Mouse (Mus musculus) embryonic facial prominence, embryonic 15.5 days (tissue): ENCODE data around the gene Cdon. TPM values are rescaled to one million over a fixed set of nuclear protein-coding genes. Genes with fewer than 3 reads are reported as not detected.
A peak's percentile ranks its signal among the peaks of the same experiment; 100 is the strongest.

Source experiments
- ATAC-seq: fragments of 200-750 bp; cut with Nextera tagmentation; 2 replicates; pipeline ENCODE4 v1.8.0; 2017; ENCODE audit warnings: low read depth, moderate TSS enrichment; ENCODE audit not compliant: insufficient number of reproducible peaks, low FRiP score, low TSS enrichment
- H3K27ac ChIP-seq: fragments of 300-500 bp; sonication (generic); replicated peaks from 2 replicates; pipeline ENCODE4 v1.5.1; 2015; ENCODE audit warnings: mild to moderate bottlenecking, inconsistent platforms
- H3K27me3 ChIP-seq: fragments of 300-500 bp; sonication (generic); 2 replicates; pipeline ENCODE4 v1.6.1; 2015; ENCODE audit warnings: inconsistent platforms
- H3K36me3 ChIP-seq: fragments of 300-500 bp; sonication (generic); 2 replicates; pipeline ENCODE4 v1.6.1; 2015; ENCODE audit warnings: mild to moderate bottlenecking, inconsistent platforms
- H3K4me1 ChIP-seq: fragments of 300-500 bp; sonication (generic); 2 replicates; pipeline ENCODE4 v1.6.1; 2015; ENCODE audit warnings: inconsistent platforms
- H3K4me2 ChIP-seq: fragments of 300-500 bp; sonication (generic); replicated peaks from 2 replicates; pipeline ENCODE4 v1.6.1; 2015; ENCODE audit warnings: mild to moderate bottlenecking, inconsistent platforms
- H3K4me3 ChIP-seq: fragments of 300-500 bp; sonication (generic); replicated peaks from 2 replicates; pipeline ENCODE4 v1.5.1; 2015; ENCODE audit warnings: mild to moderate bottlenecking, inconsistent platforms
- H3K9ac ChIP-seq: fragments of 300-500 bp; sonication (generic); 2 replicates; pipeline ENCODE4 v1.6.1; 2015; ENCODE audit warnings: inconsistent platforms
- H3K9me3 ChIP-seq: fragments of 300-500 bp; sonication (generic); replicated peaks from 2 replicates; pipeline ENCODE4 v1.6.1; 2016; ENCODE audit warnings: inconsistent platforms
- WGBS: fragments of 180-500 bp; shearing (Covaris S2); methylation state at CpG from one replicate; pipeline ENCODE4 v1.1.7; 2015; 5-methylcytosine and 5-hydroxymethylcytosine counted together
- polyA plus RNA-seq: library from polyadenylated mRNA; unstranded; fragments of >200 nt; fragmentation: Nextera tagmentation; extraction: Ambion mirVana; gene quantifications from 2 replicates; pipeline ENCODE4 v1.2.1, GENCODE M21; 2015

Gene Cdon
- polyA plus RNA-seq, 1 experiment from 2014 or later, result 15.3 TPM

DNA sequence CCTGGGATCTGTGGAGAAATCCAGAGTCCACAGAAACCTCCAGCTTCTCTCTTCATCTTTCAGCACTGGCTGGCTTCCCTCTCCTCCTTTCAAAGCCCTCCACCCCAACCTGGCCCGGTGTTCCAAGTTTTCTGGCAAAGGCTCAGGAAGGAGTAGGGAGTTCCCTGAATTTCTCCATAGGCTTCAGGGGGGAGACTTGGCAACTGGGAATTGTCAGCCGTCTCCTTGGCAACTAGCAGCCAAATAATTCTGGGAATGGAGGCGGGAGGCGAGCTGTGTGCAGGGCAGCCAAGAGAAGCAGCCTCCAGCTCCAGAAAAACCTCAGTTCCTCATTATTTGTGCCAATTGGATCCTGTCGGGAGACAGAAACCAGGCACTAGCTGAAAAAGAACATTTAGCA, 102.6 kb downstream of the Cdon start:
- Histone ChIP-seq H3K9me3 (no peaks in the 10 kb centered on the region), H3K27ac (peak overlapping the region; percentile 86), H3K27me3 (no peaks in the 10 kb centered on the region), H3K4me1 (peaks cover 20% of the 10 kb centered on the region), H3K4me2 (no peak overlapping the region), H3K36me3 (no peaks in the 10 kb centered on the region), H3K4me3 (no peak overlapping the region), H3K9ac (no peak overlapping the region)
- peak; percentile 86 for ATAC-seq
- 25% methylated on average over 5 of the region's 5 CpGs for WGBS

DNA sequence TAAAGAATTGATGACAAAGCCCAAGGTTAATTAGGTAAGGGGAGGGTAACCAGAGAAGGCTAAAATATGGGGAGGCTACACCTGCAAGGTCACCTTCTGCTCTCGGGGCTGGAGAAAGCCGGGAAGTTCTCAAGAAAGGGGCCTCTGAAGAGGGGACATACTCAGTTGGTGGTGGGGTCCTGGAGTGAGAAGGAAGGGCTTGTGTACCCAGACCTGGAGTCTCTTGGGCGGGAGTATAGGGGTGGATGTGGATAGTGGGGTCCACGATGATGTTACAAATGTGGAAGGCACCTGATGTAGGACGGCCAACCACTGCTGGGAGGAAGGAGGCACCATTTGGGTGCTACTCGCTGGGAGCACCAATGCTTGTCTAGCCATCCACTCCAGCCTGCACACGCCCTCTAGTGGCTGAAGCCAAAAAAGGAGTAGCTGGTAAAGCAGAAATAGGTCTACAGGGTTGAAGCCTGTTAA, 103.0 kb downstream of the Cdon start:
- no peak overlapping the region for H3K9ac ChIP-seq
- peak overlapping the region; percentile 86 for H3K27ac ChIP-seq
- peaks cover 20% of the 10 kb centered on the region for H3K4me1 ChIP-seq
- no peaks in the 10 kb centered on the region for H3K9me3 ChIP-seq
- H3K36me3 ChIP-seq, result no peaks in the 10 kb centered on the region
- 17% methylated on average over 7 of the region's 7 CpGs for WGBS
- no peaks in the 10 kb centered on the region for H3K27me3 ChIP-seq
- ATAC-seq, result peak; percentile 68
- H3K4me3 ChIP-seq, result no peak overlapping the region
- peak overlapping the region; percentile 30; the same call in 1 of the 2 replicates for H3K4me2 ChIP-seq

DNA sequence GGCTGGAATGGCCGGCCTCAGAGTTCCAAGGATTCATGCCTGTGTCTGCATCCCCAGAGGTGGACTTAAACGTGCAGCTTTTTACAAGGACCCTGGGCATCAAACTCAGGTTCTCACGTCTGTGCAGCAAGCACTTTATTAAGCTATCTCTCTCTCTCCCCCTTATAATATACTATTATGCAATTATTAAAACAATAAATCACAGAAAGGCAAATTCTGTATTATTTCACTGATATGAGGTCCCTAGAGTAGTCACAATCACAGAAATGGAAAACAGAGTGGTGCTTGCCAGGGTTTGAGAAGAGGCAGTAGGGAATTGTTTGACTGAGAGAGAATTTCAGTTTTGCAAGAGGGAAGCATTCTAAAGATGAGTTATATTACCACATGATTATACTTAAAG, 108.2 kb downstream of the Cdon start:
- Histone ChIP-seq H3K4me2 (no peak overlapping the region), H3K36me3 (no peaks in the 10 kb centered on the region), H3K27me3 (no peaks in the 10 kb centered on the region), H3K9me3 (no peaks in the 10 kb centered on the region), H3K4me3 (no peak overlapping the region), H3K27ac (peak overlapping the region; percentile 58; the same call in 1 of the 2 replicates), H3K9ac (no peak overlapping the region), H3K4me1 (peaks cover 22% of the 10 kb centered on the region)
- WGBS, result 45% methylated on average over 3 of the region's 3 CpGs
- ATAC-seq, result no peak

DNA sequence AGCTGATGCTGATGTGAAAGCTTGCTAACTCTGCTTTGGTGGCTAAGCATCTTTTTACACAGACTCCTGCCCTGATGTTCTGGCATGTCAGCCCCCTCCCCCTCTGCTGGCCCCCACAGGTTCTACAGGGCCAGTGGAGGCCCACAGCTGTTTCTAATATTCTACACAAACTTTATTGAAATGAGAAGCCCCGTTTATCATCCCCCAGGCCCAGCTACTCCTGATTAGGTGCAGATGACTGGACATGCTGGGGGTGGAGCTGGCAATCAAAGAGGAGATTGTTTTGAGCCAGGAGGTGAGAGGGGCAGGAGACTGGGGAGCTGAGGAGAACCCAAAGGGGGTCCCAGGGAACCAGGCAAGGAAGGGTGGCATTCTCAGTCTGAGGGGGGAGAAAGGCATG, 108.9 kb downstream of the Cdon start:
- Histone ChIP-seq H3K9ac (no peak overlapping the region), H3K4me2 (no peak overlapping the region), H3K36me3 (no peaks in the 10 kb centered on the region), H3K27me3 (no peaks in the 10 kb centered on the region), H3K27ac (peak overlapping the region; percentile 29), H3K9me3 (no peaks in the 10 kb centered on the region), H3K4me1 (peaks cover 16% of the 10 kb centered on the region), H3K4me3 (no peak overlapping the region)
- WGBS, result 4% methylated on average over 1 of the region's 1 CpGs
- ATAC-seq, result no peak

DNA sequence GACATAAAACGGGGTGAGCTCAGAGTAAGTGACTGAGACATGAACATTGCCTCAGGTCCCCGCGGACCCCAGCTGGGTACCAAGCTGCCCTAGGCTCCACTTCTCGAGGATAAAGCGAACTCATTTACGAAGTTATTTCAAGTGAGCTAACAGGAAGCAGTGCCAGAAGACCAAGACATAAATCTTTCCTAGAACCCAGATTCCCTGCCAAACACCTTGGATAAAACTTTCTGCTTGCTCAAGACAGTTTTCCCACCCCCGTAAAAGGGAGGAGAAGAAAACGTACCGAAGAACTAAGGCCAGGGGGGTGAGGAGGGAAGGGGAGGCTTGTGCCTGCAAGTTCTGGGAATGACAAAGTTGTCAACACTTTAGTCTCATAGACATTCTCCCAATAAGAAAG, 112.3 kb downstream of the Cdon start:
- ATAC-seq, result no peak
- H3K27ac ChIP-seq, result no peak overlapping the region
- H3K36me3 ChIP-seq, result no peaks in the 10 kb centered on the region
- H3K27me3 ChIP-seq, result no peaks in the 10 kb centered on the region
- WGBS, result 52% methylated on average over 9 of the region's 9 CpGs
- no peak overlapping the region for H3K9ac ChIP-seq
- peaks cover 16% of the 10 kb centered on the region for H3K4me1 ChIP-seq
- no peak overlapping the region for H3K4me3 ChIP-seq
- H3K9me3 ChIP-seq, result no peaks in the 10 kb centered on the region
- no peak overlapping the region for H3K4me2 ChIP-seq

DNA sequence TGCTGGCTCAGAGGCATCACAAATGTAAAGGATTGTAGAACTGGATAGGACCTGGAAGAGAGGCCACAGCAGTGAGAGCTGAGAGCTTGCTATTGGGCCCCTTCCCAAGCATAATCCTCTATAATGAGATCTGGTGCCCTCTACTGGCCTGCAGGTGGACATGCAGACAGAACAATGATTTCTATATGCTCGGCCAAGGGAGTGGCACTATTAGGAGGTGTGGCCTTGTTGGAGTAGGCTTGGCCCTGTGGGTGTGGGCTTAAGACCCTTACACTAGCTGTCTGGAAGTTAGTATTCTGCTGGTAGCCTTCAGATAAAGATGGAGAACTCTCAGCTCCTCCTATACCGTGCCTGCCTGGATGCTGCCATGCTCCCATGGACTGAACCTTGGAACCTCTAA, 114.2 kb downstream of the Cdon start:
- no peak overlapping the region for H3K4me3 ChIP-seq
- H3K4me2 ChIP-seq, result no peak overlapping the region
- no peaks in the 10 kb centered on the region for H3K36me3 ChIP-seq
- H3K9ac ChIP-seq, result no peak overlapping the region
- WGBS, result 10% methylated on average over 2 of the region's 2 CpGs
- peak; percentile 75; the same call in 1 of the 2 replicates for ATAC-seq
- H3K27me3 ChIP-seq, result no peaks in the 10 kb centered on the region
- H3K9me3 ChIP-seq, result no peaks in the 10 kb centered on the region
- peaks cover 9% of the 10 kb centered on the region for H3K4me1 ChIP-seq
- no peak overlapping the region for H3K27ac ChIP-seq

DNA sequence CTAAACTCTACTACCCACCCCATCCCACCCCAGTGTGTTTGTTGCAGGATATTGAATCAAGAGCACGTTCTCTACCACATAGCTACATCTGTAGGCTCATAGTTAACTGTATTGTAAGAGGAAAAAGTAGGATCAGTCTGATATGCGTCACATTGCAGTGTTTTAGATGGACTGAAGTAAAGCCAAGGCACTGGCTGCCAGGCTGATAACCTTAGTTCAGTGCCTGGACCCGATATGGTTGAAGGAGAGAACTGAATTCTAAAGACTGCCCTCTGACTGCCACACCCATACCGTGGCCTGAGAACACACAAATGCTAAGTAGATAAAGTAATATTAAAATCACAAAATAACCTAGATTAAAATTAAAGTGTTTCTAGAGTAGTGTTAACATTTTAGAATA, 114.9 kb downstream of the Cdon start:
- Histone ChIP-seq H3K4me2 (no peak overlapping the region), H3K27ac (no peak overlapping the region), H3K9me3 (no peaks in the 10 kb centered on the region), H3K27me3 (no peaks in the 10 kb centered on the region), H3K4me3 (no peak overlapping the region), H3K9ac (no peak overlapping the region), H3K4me1 (peaks cover 4% of the 10 kb centered on the region; the same call in 1 of the 2 replicates), H3K36me3 (no peaks in the 10 kb centered on the region)
- WGBS, result 70% methylated on average over 4 of the region's 4 CpGs
- ATAC-seq, result no peak

DNA sequence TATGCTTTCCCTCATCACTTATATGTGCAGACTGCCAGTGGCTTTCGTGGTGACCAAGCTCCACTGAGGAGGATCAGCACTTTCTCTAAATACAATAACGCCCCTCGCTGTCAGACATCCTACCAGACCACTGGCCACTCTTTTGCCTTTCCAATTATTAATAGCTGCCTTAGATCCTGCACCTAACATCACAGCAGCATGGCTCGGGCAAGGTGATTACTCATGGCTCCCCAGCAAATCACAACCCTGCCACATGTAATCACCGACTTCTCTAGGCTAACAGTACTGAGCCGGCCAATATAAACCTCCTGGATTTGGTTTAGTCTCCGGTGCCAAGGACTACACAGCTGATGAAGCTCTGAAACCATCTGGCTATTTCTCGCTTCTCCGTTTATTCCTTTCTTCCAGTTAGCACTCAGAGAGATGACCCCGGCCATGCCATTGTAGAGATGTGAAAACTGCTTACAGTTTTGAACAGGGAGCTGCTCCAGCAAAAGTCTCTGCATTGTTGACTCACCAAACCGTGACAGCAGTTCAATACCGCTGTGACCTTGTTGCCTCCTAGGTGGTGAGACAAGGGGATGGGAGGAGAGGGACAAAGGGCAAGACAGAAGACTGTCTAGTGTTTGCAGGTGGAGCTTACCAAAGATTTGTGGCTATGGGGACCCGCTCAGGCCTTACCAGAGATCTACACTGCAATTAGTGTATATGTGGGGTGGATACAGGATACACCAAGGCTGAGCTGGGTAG, 118.2 kb downstream of the Cdon start:
- no peaks in the 10 kb centered on the region for H3K27me3 ChIP-seq
- H3K4me1 ChIP-seq, result no peaks in the 10 kb centered on the region; the same call in 1 of the 2 replicates
- H3K9ac ChIP-seq, result no peak overlapping the region
- ATAC-seq, result no peak
- no peak overlapping the region for H3K27ac ChIP-seq
- no peaks in the 10 kb centered on the region for H3K36me3 ChIP-seq
- no peak overlapping the region for H3K4me3 ChIP-seq
- H3K9me3 ChIP-seq, result no peaks in the 10 kb centered on the region
- WGBS, result 76% methylated on average over 13 of the region's 13 CpGs
- H3K4me2 ChIP-seq, result no peak overlapping the region

DNA sequence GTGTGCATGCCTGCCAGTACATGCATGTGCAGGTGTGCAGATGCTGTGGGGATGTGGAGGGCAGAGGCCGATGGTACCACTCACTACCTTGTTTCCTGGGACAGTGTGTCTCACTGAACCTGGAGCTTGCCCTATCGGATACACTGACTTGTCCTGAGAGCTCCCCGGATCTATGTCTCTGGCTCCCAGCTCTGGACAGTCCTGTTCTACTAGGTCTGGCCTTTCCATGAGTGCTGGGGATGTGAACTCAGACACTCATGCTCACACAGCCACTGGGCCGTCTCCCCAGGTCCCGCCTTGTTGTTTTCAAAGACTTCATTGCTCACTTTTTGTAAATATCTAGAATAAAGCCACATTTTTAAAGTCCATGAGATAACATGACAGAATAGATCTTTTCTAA, 120.1 kb downstream of the Cdon start:
- Histone ChIP-seq H3K27me3 (no peaks in the 10 kb centered on the region), H3K4me2 (no peak overlapping the region), H3K9ac (no peak overlapping the region), H3K27ac (no peak overlapping the region), H3K9me3 (no peaks in the 10 kb centered on the region), H3K36me3 (no peaks in the 10 kb centered on the region), H3K4me1 (no peaks in the 10 kb centered on the region), H3K4me3 (no peak overlapping the region)
- WGBS, result 72% methylated on average over 5 of the region's 5 CpGs
- ATAC-seq, result no peak

DNA sequence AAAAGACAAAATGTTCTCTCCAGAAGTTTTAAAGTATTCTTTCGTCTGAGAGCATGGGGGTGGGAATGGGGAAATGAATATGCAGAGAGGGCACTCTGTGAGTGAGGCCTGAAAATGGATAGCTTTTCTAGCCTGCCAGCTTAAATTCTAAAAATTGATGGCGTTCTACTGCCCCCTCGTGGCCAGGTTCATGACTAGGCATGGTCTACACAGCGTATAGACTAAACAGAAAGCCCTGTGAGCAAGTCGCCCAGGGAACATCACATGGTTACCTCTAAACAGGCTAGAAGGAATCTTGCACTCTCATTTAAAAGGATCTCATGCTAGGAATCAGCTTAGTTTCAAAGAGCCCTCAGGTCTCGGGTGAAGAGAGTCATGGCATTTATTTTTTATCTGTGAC, 120.6 kb downstream of the Cdon start:
- no peaks in the 10 kb centered on the region for H3K27me3 ChIP-seq
- H3K4me1 ChIP-seq, result no peaks in the 10 kb centered on the region
- H3K36me3 ChIP-seq, result no peaks in the 10 kb centered on the region
- no peak overlapping the region for H3K4me3 ChIP-seq
- H3K27ac ChIP-seq, result no peak overlapping the region
- peak; percentile 76; the same call in 1 of the 2 replicates for ATAC-seq
- 4% methylated on average over 6 of the region's 6 CpGs for WGBS
- no peaks in the 10 kb centered on the region for H3K9me3 ChIP-seq
- no peak overlapping the region for H3K9ac ChIP-seq
- H3K4me2 ChIP-seq, result no peak overlapping the region

DNA sequence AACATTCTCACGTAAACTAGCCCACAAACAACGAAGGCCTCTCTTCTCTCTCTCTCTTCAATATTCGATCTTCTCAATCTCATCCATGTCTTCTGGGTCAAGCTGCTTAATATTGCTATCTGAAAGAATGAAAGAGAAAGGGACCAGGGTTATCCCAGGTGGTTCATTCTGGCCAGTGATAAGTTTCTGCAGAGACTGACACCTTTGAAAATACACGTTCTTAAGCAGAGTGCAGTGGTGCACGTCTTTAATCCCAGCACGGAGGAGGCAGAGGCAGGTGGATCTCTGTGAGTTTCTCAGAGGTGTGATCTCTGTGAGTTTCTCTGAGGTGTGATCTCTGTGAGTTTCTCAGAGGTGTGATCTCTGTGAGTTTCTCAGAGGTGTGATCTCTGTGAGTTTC, 121.0 kb downstream of the Cdon start:
- Histone ChIP-seq H3K4me3 (no peak overlapping the region), H3K27ac (no peak overlapping the region), H3K9me3 (no peaks in the 10 kb centered on the region), H3K9ac (no peak overlapping the region), H3K27me3 (no peaks in the 10 kb centered on the region), H3K4me1 (no peaks in the 10 kb centered on the region), H3K36me3 (no peaks in the 10 kb centered on the region), H3K4me2 (no peak overlapping the region)
- 67% methylated on average over 6 of the region's 6 CpGs for WGBS
- ATAC-seq, result no peak
